Mouse (Mus musculus): ENCODE measurements around the gene Cgnl1. TPM values are rescaled to one million over a fixed set of nuclear protein-coding genes. Genes with fewer than 3 reads are reported as not detected.

Gene Cgnl1
- polyA plus RNA-seq, 1 experiment from 2014 or later = 30.9 TPM

GRCm38 (mm10) chr9:71611876-71612275 is 159.5 kb downstream of the Cgnl1 start:
- no peaks in the 10 kb centered on the region for H3K9me3 ChIP-seq (ENCODE audit: low read length)
- H3K4me2 ChIP-seq (replicated peaks; ENCODE audit: low read depth, low read length) = no peak overlapping the region
- H3K36me3 ChIP-seq (ENCODE audit: insufficient read depth, low read length) = no peaks in the 10 kb centered on the region
- no peak for ATAC-seq (ENCODE audit: low FRiP score, low TSS enrichment)
- no peak overlapping the region; the same call in 1 of the 2 replicates for H3K27ac ChIP-seq (ENCODE audit: low read length)
- no peak overlapping the region for H3K4me3 ChIP-seq (ENCODE audit: low read length)
- peaks cover 9% of the 10 kb centered on the region; the same call in 1 of the 2 replicates for H3K4me1 ChIP-seq (ENCODE audit: insufficient read depth, low read length)
- WGBS = 65% methylated on average over 4 of the region's 4 CpGs
- H3K27me3 ChIP-seq (ENCODE audit: insufficient read depth, low read length) = no peaks in the 10 kb centered on the region
- H3K9ac ChIP-seq (replicated peaks; ENCODE audit: low read length) = no peak overlapping the region

GRCm38 (mm10) chr9:71609010-71609409 is 162.4 kb downstream of the Cgnl1 start:
- no peak for ATAC-seq (ENCODE audit: low FRiP score, low TSS enrichment)
- 65% methylated on average over 6 of the region's 6 CpGs for WGBS
- H3K9me3 ChIP-seq (ENCODE audit: low read length) = no peaks in the 10 kb centered on the region

GRCm38 (mm10) chr9:71606296-71607057 is 164.9 kb downstream of the Cgnl1 start:
- no peaks in the 10 kb centered on the region for H3K9me3 ChIP-seq (ENCODE audit: low read length)
- H3K4me1 ChIP-seq (ENCODE audit: insufficient read depth, low read length) = peaks cover 10% of the 10 kb centered on the region
- H3K9ac ChIP-seq (replicated peaks; ENCODE audit: low read length) = no peak overlapping the region
- peak; percentile 88 for ATAC-seq (ENCODE audit: low FRiP score, low TSS enrichment)
- no peaks in the 10 kb centered on the region for H3K27me3 ChIP-seq (ENCODE audit: insufficient read depth, low read length)
- peak overlapping the region; percentile 86 for H3K27ac ChIP-seq (ENCODE audit: low read length)
- WGBS = 38% methylated on average over 13 of the region's 13 CpGs
- no peak overlapping the region for H3K4me2 ChIP-seq (replicated peaks; ENCODE audit: low read depth, low read length)
- no peak overlapping the region for H3K4me3 ChIP-seq (ENCODE audit: low read length)
- no peaks in the 10 kb centered on the region for H3K36me3 ChIP-seq (ENCODE audit: insufficient read depth, low read length)

More at GRCm38 (mm10) chr9:71609010-71609409, 162.4 kb downstream of the Cgnl1 start:
- Histone ChIP-seq H3K4me1 (ENCODE audit: insufficient read depth, low read length) (peaks cover 14% of the 10 kb centered on the region), H3K4me2 (replicated peaks; ENCODE audit: low read depth, low read length) (no peak overlapping the region), H3K9ac (replicated peaks; ENCODE audit: low read length) (no peak overlapping the region), H3K27ac (ENCODE audit: low read length) (no peak overlapping the region), H3K4me3 (ENCODE audit: low read length) (no peak overlapping the region), H3K27me3 (ENCODE audit: insufficient read depth, low read length) (no peaks in the 10 kb centered on the region), H3K36me3 (ENCODE audit: insufficient read depth, low read length) (no peaks in the 10 kb centered on the region)

- ATAC-seq (ENCODE audit: low FRiP score, low TSS enrichment) = no peak
- H3K4me3 ChIP-seq (ENCODE audit: low read length) = no peak overlapping the region
- H3K9ac ChIP-seq (replicated peaks; ENCODE audit: low read length) = no peak overlapping the region
- WGBS = 44% methylated on average over 6 of the region's 6 CpGs
- no peaks in the 10 kb centered on the region for H3K36me3 ChIP-seq (ENCODE audit: insufficient read depth, low read length)
- no peak overlapping the region for H3K4me2 ChIP-seq (replicated peaks; ENCODE audit: low read depth, low read length)
- H3K4me1 ChIP-seq (ENCODE audit: insufficient read depth, low read length) = peaks cover 10% of the 10 kb centered on the region
- H3K27ac ChIP-seq (ENCODE audit: low read length) = no peak overlapping the region
- no peaks in the 10 kb centered on the region for H3K27me3 ChIP-seq (ENCODE audit: insufficient read depth, low read length)
- no peaks in the 10 kb centered on the region for H3K9me3 ChIP-seq (ENCODE audit: low read length)
Measured at GRCm38 (mm10) chr9:71604914-71605635, 166.3 kb downstream of the Cgnl1 start.

- H3K4me3 ChIP-seq (ENCODE audit: low read length) = no peak overlapping the region
- H3K4me1 ChIP-seq (ENCODE audit: insufficient read depth, low read length) = 0 out of 2 replicates have a peak, but pooled peaks cover 6% of the 10 kb centered on the region
- no peaks in the 10 kb centered on the region for H3K36me3 ChIP-seq (ENCODE audit: insufficient read depth, low read length)
- 72% methylated on average over 7 of the region's 7 CpGs for WGBS
- H3K4me2 ChIP-seq (replicated peaks; ENCODE audit: low read depth, low read length) = no peak overlapping the region
- no peak overlapping the region for H3K9ac ChIP-seq (replicated peaks; ENCODE audit: low read length)
- H3K27ac ChIP-seq (ENCODE audit: low read length) = no peak overlapping the region
- no peaks in the 10 kb centered on the region for H3K9me3 ChIP-seq (ENCODE audit: low read length)
- no peaks in the 10 kb centered on the region for H3K27me3 ChIP-seq (ENCODE audit: insufficient read depth, low read length)
- peak; percentile 51; the same call in 1 of the 2 replicates for ATAC-seq (ENCODE audit: low FRiP score, low TSS enrichment)
Measured at GRCm38 (mm10) chr9:71599861-71600260, 171.5 kb downstream of the Cgnl1 start.

- no peak for ATAC-seq (ENCODE audit: low FRiP score, low TSS enrichment)
- Histone ChIP-seq H3K27ac (ENCODE audit: low read length) (no peak overlapping the region; the same call in 1 of the 2 replicates), H3K4me3 (ENCODE audit: low read length) (no peak overlapping the region), H3K4me1 (ENCODE audit: insufficient read depth, low read length) (peaks cover 14% of the 10 kb centered on the region), H3K9ac (replicated peaks; ENCODE audit: low read length) (no peak overlapping the region), H3K4me2 (replicated peaks; ENCODE audit: low read depth, low read length) (no peak overlapping the region), H3K27me3 (ENCODE audit: insufficient read depth, low read length) (no peaks in the 10 kb centered on the region), H3K36me3 (ENCODE audit: insufficient read depth, low read length) (no peaks in the 10 kb centered on the region), H3K9me3 (ENCODE audit: low read length) (no peaks in the 10 kb centered on the region)
- WGBS = 33% methylated on average over 6 of the region's 6 CpGs
Measured at GRCm38 (mm10) chr9:71596888-71597287, 174.5 kb downstream of the Cgnl1 start.

GRCm38 (mm10) chr9:71592577-71593285 is 178.7 kb downstream of the Cgnl1 start:
- Histone ChIP-seq H3K9ac (replicated peaks; ENCODE audit: low read length) (peak overlapping the region; percentile 71), H3K36me3 (ENCODE audit: insufficient read depth, low read length) (no peaks in the 10 kb centered on the region), H3K27me3 (ENCODE audit: insufficient read depth, low read length) (no peaks in the 10 kb centered on the region), H3K4me3 (ENCODE audit: low read length) (peak overlapping the region; percentile 65), H3K4me2 (replicated peaks; ENCODE audit: low read depth, low read length) (peak overlapping the region; percentile 89), H3K4me1 (ENCODE audit: insufficient read depth, low read length) (peaks cover 21% of the 10 kb centered on the region), H3K9me3 (ENCODE audit: low read length) (no peaks in the 10 kb centered on the region), H3K27ac (ENCODE audit: low read length) (peak overlapping the region; percentile 25; the same call in 1 of the 2 replicates)
- no peak; the same call in 1 of the 2 replicates for ATAC-seq (ENCODE audit: low FRiP score, low TSS enrichment)
- 36% methylated on average over 6 of the region's 6 CpGs for WGBS

GRCm38 (mm10) chr9:71591938-71592548 is 179.4 kb downstream of the Cgnl1 start, which contains the start of gene Myzap:
Myzap (minus strand) TSS chr9:71592360.
- WGBS = under 1% methylated on average over 29 of the region's 29 CpGs
- H3K9ac ChIP-seq (replicated peaks; ENCODE audit: low read length) = peak within 1 kb of the TSS; percentile 71
- H3K4me1 ChIP-seq (ENCODE audit: insufficient read depth, low read length) = peaks cover 21% of the 10 kb centered on the region
- peak within 1 kb of the TSS; percentile 89 for H3K4me2 ChIP-seq (replicated peaks; ENCODE audit: low read depth, low read length)
- no peaks in the 10 kb centered on the region for H3K9me3 ChIP-seq (ENCODE audit: low read length)
- H3K36me3 ChIP-seq (ENCODE audit: insufficient read depth, low read length) = no peaks in the 10 kb centered on the region
- H3K27ac ChIP-seq (ENCODE audit: low read length) = peak within 1 kb of the TSS; percentile 25
- H3K4me3 ChIP-seq (ENCODE audit: low read length) = peak within 1 kb of the TSS; percentile 65
- H3K27me3 ChIP-seq (ENCODE audit: insufficient read depth, low read length) = no peaks in the 10 kb centered on the region
- ATAC-seq (ENCODE audit: low FRiP score, low TSS enrichment) = peak; percentile 95

GRCm38 (mm10) chr9:71591106-71591505 is 180.3 kb downstream of the Cgnl1 start:
- H3K9ac ChIP-seq (replicated peaks; ENCODE audit: low read length) = no peak overlapping the region
- ATAC-seq (ENCODE audit: low FRiP score, low TSS enrichment) = no peak
- WGBS = 18% methylated on average over 5 of the region's 5 CpGs
- H3K9me3 ChIP-seq (ENCODE audit: low read length) = no peaks in the 10 kb centered on the region; the same call in 1 of the 2 replicates
- H3K4me3 ChIP-seq (ENCODE audit: low read length) = peak overlapping the region; percentile 65
- no peaks in the 10 kb centered on the region for H3K27me3 ChIP-seq (ENCODE audit: insufficient read depth, low read length)
- H3K4me2 ChIP-seq (replicated peaks; ENCODE audit: low read depth, low read length) = peak overlapping the region; percentile 89
- H3K36me3 ChIP-seq (ENCODE audit: insufficient read depth, low read length) = no peaks in the 10 kb centered on the region
- no peak overlapping the region for H3K27ac ChIP-seq (ENCODE audit: low read length)
- H3K4me1 ChIP-seq (ENCODE audit: insufficient read depth, low read length) = peaks cover 21% of the 10 kb centered on the region

Data from kidney, embryonic 16.5 days (tissue).